Mouse (Mus musculus): ENCODE results near the gene P3h2. TPM values are rescaled to one million over a fixed set of nuclear protein-coding genes. Genes with fewer than 3 reads are reported as not detected.

The P3h2 gene
- total and polyA plus RNA-seq, 2 experiments from 2014 or later, result 0.74 to 5.6 TPM

GRCm38 (mm10) chr16:25954614-25955013 is 151.0 kb downstream of the P3h2 start:
- Histone ChIP-seq H3K4me1 (ENCODE audit: control insufficient read depth, insufficient read depth) (no peaks in the 10 kb centered on the region), H3K9ac (replicated peaks; ENCODE audit: low read depth, low read length) (no peak overlapping the region), H3K9me3 (replicated peaks; ENCODE audit: control insufficient read depth, low read length) (no peaks in the 10 kb centered on the region), H3K4me3 (ENCODE audit: low read depth, low read length) (no peak overlapping the region), H3K4me2 (ENCODE audit: low read depth, low read length) (no peak overlapping the region), H3K27me3 (ENCODE audit: control insufficient read depth, insufficient read depth, low read length) (no peaks in the 10 kb centered on the region), H3K27ac (ENCODE audit: low read depth) (no peak overlapping the region), H3K36me3 (replicated peaks; ENCODE audit: control insufficient read depth, insufficient read depth, low read length) (no peaks in the 10 kb centered on the region)
- WGBS, result 76% methylated on average over 3 of the region's 3 CpGs
- TF ChIP-seq CTCF (IDR thresholded peaks at IDR 0.05; ENCODE audit: low read depth) (no peak), EP300 (IDR thresholded peaks at IDR 0.05; ENCODE audit: low read depth) (no peak)
- ATAC-seq (ENCODE audit: insufficient read depth, low read depth), result no peak
- DNase-seq (ENCODE audit: low spot score), result no peak

- TF ChIP-seq CTCF (IDR thresholded peaks at IDR 0.05; ENCODE audit: low read depth), result no peak
- TF ChIP-seq EP300 (IDR thresholded peaks at IDR 0.05; ENCODE audit: low read depth), result no peak
- H3K4me3 ChIP-seq (ENCODE audit: low read depth, low read length), result no peak overlapping the region
- H3K27ac ChIP-seq (ENCODE audit: low read depth), result no peak overlapping the region
- ATAC-seq (ENCODE audit: insufficient read depth, low read depth) (no peak), DNase-seq (ENCODE audit: low spot score) (no peak)
- no peak overlapping the region for H3K9ac ChIP-seq (replicated peaks; ENCODE audit: low read depth, low read length)
- WGBS, result 75% methylated on average over 5 of the region's 5 CpGs
- H3K4me2 ChIP-seq (ENCODE audit: low read depth, low read length), result no peak overlapping the region
- no peaks in the 10 kb centered on the region for H3K36me3 ChIP-seq (replicated peaks; ENCODE audit: control insufficient read depth, insufficient read depth, low read length)
- H3K4me1 ChIP-seq (ENCODE audit: control insufficient read depth, insufficient read depth), result no peaks in the 10 kb centered on the region
- no peaks in the 10 kb centered on the region for H3K9me3 ChIP-seq (replicated peaks; ENCODE audit: control insufficient read depth, low read length)
- no peaks in the 10 kb centered on the region for H3K27me3 ChIP-seq (ENCODE audit: control insufficient read depth, insufficient read depth, low read length)
Measured at GRCm38 (mm10) chr16:25953359-25953758, 152.2 kb downstream of the P3h2 start.

GRCm38 (mm10) chr16:25952005-25952404 is 153.6 kb downstream of the P3h2 start:
- no peak for ATAC-seq (ENCODE audit: insufficient read depth, low read depth)

GRCm38 (mm10) chr16:25948067-25948466 is 157.5 kb downstream of the P3h2 start:
- H3K4me3 ChIP-seq (ENCODE audit: low read depth, low read length), result no peak overlapping the region
- 53% methylated on average over 1 of the region's 1 CpGs for WGBS
- no peaks in the 10 kb centered on the region for H3K9me3 ChIP-seq (replicated peaks; ENCODE audit: control insufficient read depth, low read length)
- TF ChIP-seq CTCF (IDR thresholded peaks at IDR 0.05; ENCODE audit: low read depth) (no peak), EP300 (IDR thresholded peaks at IDR 0.05; ENCODE audit: low read depth) (no peak)
- H3K4me2 ChIP-seq (ENCODE audit: low read depth, low read length), result no peak overlapping the region
- no peak for ATAC-seq (ENCODE audit: insufficient read depth, low read depth)
- H3K27me3 ChIP-seq (ENCODE audit: control insufficient read depth, insufficient read depth, low read length), result 0 out of 2 replicates have a peak, but pooled peaks cover 4% of the 10 kb centered on the region
- H3K4me1 ChIP-seq (ENCODE audit: control insufficient read depth, insufficient read depth), result peaks cover 9% of the 10 kb centered on the region; the same call in 1 of the 2 replicates
- no peak for DNase-seq (ENCODE audit: low spot score)
- H3K9ac ChIP-seq (replicated peaks; ENCODE audit: low read depth, low read length), result no peak overlapping the region
- no peaks in the 10 kb centered on the region for H3K36me3 ChIP-seq (replicated peaks; ENCODE audit: control insufficient read depth, insufficient read depth, low read length)
- H3K27ac ChIP-seq (ENCODE audit: low read depth), result no peak overlapping the region

More at GRCm38 (mm10) chr16:25952005-25952404, 153.6 kb downstream of the P3h2 start:
- Histone ChIP-seq H3K9ac (replicated peaks; ENCODE audit: low read depth, low read length) (no peak overlapping the region), H3K4me2 (ENCODE audit: low read depth, low read length) (no peak overlapping the region), H3K36me3 (replicated peaks; ENCODE audit: control insufficient read depth, insufficient read depth, low read length) (no peaks in the 10 kb centered on the region), H3K27me3 (ENCODE audit: control insufficient read depth, insufficient read depth, low read length) (no peaks in the 10 kb centered on the region), H3K9me3 (replicated peaks; ENCODE audit: control insufficient read depth, low read length) (no peaks in the 10 kb centered on the region), H3K27ac (ENCODE audit: low read depth) (no peak overlapping the region), H3K4me1 (ENCODE audit: control insufficient read depth, insufficient read depth) (no peaks in the 10 kb centered on the region), H3K4me3 (ENCODE audit: low read depth, low read length) (no peak overlapping the region)
- DNase-seq (ENCODE audit: low spot score), result peak; percentile 27
- TF ChIP-seq EP300 (IDR thresholded peaks at IDR 0.05; ENCODE audit: low read depth), result no peak
- peak; percentile 75 for TF ChIP-seq CTCF (IDR thresholded peaks at IDR 0.05; ENCODE audit: low read depth)
- 47% methylated on average over 2 of the region's 2 CpGs for WGBS

GRCm38 (mm10) chr16:25945151-25945955 is 160.2 kb downstream of the P3h2 start:
- peak; percentile 22 for DNase-seq (ENCODE audit: low spot score)
- H3K27me3 ChIP-seq (ENCODE audit: control insufficient read depth, insufficient read depth, low read length), result 0 out of 2 replicates have a peak, but pooled peaks cover 4% of the 10 kb centered on the region
- H3K9me3 ChIP-seq (replicated peaks; ENCODE audit: control insufficient read depth, low read length), result no peaks in the 10 kb centered on the region
- ATAC-seq (ENCODE audit: insufficient read depth, low read depth), result peak; percentile 27; the same call in 1 of the 2 replicates
- 16% methylated on average over 12 of the region's 12 CpGs for WGBS
- H3K36me3 ChIP-seq (replicated peaks; ENCODE audit: control insufficient read depth, insufficient read depth, low read length), result no peaks in the 10 kb centered on the region
- H3K27ac ChIP-seq (ENCODE audit: low read depth), result no peak overlapping the region
- H3K9ac ChIP-seq (replicated peaks; ENCODE audit: low read depth, low read length), result no peak overlapping the region
- peak overlapping the region; percentile 39 for H3K4me2 ChIP-seq (ENCODE audit: low read depth, low read length)
- H3K4me3 ChIP-seq (ENCODE audit: low read depth, low read length), result no peak overlapping the region
- peak; percentile 16; the same call in 1 of the 2 replicates for TF ChIP-seq CTCF (IDR thresholded peaks at IDR 0.05; ENCODE audit: low read depth)
- TF ChIP-seq EP300 (IDR thresholded peaks at IDR 0.05; ENCODE audit: low read depth), result no peak
- peaks cover 22% of the 10 kb centered on the region for H3K4me1 ChIP-seq (ENCODE audit: control insufficient read depth, insufficient read depth)

Data from heart, postnatal 0 days (tissue).